Mouse (Mus musculus) c-Kit-positive CD71-positive TER-119-negative erythroid progenitor cells, embryonic 14.5 days (primary cell): ENCODE data around the gene Sept10.

Source experiments
- DNase-seq: peaks from one replicate; pipeline ENCODE4 v3.0.0-alpha.2; 2013; ENCODE audit warnings: low read depth

Sept10 gene

DNA sequence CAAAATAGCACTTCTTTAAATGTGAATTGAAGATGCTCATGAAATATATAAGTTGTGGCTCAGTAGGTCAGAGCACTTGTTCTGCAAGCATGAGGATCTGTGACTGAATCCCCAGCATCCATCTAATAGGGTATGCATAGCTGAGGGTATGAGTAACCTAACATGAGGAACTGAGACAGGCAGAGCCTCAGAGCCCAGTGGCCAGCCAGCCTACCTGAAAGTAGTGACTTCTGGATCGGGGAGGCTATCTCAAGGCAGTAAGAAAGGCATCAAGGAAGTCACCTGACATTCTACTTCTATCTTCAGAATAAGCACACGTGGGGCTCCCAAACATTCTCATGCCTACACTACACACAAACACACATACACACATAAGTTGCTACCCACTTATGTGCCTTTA is 3.5 kb upstream of the Sept10 start:
- DNase-seq, result no peak

DNA sequence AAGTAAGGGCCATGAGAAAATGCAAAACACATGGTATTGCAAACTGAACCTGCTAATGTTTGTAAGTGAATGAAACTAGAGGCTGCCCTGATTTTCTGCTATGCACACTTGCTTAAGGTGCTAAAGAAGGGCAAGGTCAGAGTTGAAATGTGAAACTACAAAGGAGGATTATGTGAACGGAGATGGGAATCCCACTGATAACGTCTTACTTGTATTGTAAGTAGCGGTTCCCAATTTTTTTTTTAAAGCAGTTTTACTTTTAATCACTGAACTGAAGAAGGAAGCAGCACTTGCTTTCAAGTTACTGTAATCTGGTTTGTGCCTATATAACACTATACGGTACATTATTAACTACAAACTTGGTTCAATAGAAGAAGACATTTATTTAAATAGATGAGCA is 2.2 kb upstream of the Sept10 start:
- DNase-seq, result no peak

DNA sequence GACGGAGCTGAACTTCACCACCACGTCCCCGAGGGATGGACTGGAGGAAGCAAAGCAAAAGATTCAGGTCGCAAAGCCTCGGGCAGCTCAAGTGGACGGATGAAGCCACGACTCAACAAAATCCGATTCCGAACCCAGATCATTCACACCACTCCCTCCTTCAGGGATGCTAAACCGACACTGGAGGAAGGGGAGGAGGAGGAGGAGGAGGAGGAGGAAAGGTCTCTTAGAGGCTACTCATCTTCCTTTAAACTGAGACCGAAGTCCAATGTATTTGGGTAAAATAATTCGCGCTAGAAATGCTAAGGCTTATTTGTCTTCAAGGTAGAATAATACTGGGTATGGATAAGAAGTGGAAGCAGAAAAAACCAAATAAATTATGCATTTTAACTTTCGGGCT is 1.7 kb upstream of the Sept10 start:
- DNase-seq, result no peak

DNA sequence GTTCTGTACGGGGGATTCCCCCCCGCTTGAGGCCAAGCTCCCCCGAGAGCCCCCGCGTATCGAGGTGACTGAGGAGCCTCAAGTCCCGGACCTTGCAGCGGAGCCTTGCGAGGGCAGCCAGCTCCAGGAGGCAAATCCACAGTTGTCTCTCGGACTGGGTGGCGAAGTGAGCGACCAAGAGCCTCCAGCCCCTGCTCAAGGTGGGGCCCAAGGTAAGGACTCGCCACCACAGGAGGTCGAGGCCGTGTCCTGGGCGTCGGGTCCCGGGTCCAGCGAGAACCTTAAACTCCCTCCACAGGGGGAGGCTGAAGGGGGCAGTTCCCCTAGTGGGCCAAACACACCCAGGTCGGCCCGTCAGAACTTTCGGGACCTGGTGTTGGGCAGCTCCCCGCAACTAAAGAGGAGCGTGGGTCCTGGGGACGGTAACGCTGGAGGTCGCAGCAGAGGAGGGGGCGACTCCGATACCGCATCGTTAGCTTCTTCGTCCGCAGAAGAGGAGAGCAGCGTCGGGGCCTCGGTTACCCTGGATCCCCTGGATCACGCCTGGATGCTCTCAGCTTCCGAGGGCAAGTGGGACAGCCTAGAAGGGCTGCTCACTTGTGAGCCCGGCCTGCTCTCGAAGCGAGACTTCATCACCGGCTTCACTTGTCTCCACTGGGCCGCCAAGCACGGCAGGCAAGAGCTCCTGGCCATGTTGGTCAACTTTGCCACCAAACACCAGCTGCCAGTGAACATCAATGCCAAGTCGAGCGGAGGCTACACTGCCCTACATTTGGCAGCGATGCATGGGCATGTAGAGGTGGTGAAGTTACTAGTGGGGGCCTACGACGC is 839 bp upstream of the Sept10 start:
- no peak for DNase-seq

DNA sequence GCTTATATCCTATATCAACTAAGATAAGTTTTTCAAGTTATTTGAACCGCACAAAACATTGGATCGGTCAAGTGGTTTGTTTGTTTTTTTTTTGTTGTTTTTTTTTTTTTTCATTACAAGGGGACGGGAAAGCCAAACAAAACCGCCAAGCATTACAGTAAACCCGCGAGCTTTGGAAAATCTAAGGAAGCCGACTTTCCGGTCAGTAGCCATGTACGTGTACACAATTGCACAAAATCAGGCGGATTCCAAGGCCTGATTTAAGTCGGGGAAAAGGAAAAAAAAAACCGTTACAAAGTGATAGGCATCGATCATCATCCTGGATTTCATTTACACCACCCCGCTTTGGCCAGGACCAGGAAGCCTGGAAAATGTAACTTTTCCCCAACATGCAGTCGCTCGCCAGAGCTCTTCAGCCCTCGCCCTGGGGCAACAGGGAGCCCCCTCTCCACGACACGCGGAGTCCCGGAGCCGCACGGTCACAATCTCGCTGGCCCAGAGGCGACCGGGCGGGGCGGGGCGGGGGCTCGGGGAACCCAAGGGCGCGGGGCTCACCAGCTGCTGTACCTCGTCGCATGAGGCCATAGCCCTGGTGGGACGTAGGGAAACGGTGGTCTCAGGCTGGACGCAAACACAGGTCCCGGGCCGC is 699 bp downstream of the Sept10 start:
- DNase-seq, result no peak

DNA sequence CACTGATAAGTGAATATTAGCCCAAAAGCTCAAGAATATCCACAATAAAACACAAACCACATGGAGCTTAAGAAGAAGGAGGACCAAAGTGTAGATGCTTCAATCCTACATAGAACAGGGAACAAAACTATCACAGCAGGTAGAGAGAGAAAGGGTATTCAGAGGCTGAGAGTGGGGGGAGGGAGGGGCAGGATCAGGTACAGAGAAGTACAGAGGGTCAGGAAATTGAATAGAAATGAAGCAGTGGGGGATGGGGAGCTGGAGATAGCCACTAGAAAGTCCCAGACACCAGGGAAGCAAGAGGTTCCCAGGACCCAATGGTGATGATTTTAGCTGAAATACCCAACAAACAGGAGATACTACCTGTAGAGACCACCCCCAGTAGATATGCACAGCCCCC is 21.6 kb downstream of the Sept10 start:
- DNase-seq, result no peak

DNA sequence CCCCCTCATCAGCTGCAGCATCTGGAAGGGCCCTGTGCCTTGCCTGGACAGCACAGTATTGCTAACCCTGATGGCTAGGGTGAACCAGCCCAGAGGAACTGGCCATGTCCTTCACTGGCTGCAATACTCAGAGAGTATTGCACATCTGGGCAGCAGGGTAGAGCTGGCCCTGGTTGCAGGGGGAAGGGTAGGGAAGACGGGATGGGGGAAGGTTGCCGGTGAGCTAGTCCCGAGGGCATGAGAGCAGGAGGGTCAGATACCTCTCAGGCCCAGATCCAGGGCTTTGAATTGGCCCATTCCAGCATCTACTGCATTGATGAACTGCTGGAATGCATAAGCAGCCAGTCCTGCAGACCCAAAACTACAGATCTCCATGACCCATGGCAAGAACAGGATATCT is 24.9 kb downstream of the Sept10 start:
- DNase-seq, result no peak

DNA sequence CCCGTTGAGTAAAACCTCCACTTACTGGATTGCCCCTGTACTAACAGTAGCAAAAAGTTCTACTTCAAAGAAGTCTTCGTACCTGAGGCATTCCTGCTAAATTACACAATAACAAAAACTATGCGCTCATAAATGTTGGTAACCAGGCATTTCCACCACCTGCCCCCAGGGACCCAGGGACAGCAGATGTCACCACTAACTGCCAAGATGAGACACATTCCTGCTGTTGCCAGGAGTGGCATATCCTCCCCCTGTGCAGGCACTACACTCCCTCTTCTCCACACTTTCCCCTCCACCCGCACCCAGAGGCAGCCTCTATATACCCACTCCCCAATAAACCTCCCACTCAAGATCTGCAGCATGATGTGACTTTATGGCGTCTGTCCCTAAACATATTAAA is 26.8 kb downstream of the Sept10 start:
- no peak for DNase-seq

DNA sequence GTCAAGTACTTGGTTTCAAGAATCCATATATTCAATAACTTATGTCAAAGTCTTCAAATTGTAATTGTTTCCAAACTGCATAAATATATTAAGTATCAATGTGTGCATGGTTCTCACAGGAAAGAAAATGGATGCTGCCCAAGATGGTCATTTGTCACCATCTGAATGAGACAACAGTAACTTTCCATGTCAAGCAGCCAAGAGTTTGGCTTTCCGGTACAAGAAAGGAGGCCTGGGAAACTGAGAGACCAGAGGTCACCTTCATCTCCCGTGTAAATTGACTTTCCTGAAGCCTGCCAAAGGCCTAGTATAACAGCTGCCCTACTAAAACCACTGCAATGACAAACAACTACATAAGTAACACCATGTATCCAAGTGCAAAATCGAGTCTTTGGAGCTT is 39.3 kb downstream of the Sept10 start:
- DNase-seq, result no peak

DNA sequence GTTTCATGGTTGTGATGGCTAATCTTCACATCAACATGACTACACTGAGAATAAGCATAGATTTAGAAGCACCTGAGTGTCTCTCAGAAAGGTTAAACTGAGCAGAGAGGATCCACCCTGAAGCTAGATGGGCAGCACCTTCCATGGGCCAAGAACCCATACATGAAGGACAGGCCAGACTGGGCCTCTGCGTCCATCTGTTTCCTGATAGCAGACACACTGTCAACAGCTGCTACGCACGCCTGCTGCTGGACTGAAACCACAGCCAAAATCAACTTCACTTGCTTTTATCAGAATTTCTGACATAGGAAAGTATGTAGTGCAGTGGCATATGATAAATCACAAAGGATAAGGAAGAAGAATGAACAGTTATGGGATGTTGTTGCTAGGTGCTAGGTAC is 42.0 kb downstream of the Sept10 start:
- DNase-seq, result no peak

DNA sequence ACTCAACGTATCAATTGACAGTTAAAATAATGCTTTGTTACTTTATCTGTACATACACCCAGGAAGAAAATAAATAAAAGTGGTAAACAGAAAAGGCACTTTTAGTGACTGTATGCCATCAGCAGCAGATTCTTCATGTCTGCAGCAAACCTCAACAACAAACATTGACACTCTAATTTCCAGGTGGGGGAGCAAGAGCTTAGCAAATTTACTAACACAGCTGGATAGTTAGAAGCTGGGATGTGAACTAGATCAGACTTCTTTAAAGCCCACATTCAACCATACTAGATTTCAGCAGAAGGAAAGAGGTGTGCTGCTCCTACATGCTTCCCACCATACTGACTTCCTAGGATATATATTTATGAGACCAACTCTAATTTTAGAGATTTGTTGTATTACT is 49.1 kb downstream of the Sept10 start:
- DNase-seq, result no peak

DNA sequence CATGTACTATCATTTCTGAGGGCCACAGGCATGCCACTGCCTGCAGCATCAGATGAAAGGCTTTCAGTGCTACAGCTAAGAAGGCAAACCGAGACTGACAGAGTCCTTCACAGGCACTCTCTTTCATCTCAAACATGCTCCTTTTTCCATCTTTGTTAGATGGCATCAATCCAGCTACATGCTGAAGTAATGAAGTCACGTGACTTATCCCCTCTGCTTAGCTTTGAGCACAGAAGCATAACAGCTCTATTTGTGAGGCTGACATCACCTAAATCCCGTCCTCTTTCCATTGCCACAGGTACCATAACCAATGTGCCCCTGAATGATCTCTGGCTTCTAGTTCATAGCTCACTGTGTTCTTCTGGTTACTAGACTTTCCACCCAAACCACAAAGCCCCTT is 50.6 kb downstream of the Sept10 start:
- DNase-seq, result no peak

DNA sequence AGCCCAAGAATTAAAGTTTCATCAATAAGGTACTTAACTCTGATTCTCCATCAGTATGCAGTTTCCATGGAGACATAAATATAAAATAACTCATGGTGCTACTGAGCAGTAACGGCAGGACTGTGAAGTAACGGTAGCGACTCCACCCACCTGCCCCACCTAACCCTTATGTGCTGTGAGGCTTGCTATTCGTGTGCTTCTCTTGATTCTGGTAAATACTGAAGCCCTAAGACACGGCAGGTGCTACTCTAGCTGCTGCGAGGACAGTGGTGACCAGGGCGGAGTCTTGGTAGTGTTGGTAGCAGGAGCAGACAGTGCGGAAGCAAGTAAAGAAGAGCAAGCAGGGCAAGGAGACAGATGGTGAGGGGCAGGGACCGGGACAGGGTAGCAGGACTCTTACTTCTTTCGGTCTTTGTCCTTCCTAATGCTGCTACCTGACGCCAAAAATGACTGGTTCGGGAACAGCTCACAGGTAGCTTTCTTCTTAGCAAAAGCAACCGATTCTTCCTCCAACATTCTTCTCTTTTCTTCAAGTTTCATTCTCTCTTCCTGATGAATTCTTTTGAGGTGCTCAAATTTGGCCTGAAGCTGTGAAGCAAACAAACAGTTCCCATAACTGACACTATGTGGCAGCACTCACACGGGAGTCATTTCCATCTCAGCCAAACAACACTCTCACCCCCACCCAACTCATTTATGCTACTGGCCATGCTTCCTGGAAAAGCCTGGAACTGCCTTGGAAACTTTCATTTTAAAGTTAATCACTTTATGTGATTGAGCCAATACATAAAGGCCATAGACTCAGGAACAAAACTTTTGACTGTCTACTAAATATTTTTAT is 55.3 kb downstream of the Sept10 start:
- DNase-seq, result peak; percentile 57

DNA sequence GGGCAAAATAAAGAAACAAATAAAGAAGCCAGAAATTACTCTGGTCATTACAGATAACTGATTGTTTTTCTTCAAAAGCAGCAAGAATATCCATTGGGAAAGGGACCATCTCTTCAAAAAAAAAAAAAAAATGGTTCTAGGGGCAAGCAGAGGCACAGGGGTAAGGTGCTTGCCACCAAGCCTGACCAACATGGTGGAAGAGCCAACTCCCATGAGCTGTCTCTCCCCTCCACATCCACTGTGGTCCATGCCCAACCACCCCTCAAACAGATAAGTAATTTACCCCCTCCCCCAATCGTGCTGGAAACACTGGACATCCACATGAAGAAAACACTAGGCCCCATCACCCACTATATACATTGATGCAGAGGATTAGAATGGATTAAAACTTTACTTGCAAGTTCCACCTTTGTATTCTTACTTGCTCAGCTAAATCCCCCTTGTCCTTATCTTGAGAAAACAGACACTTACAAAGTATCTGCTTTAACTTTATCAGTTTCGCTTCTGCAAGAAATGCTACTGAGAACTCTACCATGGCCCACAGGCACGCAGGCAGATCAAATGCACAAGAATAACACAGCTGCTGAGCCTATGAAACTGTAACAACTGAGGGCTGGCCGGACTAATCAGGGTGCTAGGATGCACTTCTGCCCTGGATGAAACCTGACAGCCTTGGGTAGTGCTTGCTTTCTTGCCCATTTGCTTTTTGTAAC is 59.3 kb downstream of the Sept10 start:
- peak; percentile 53 for DNase-seq

DNA sequence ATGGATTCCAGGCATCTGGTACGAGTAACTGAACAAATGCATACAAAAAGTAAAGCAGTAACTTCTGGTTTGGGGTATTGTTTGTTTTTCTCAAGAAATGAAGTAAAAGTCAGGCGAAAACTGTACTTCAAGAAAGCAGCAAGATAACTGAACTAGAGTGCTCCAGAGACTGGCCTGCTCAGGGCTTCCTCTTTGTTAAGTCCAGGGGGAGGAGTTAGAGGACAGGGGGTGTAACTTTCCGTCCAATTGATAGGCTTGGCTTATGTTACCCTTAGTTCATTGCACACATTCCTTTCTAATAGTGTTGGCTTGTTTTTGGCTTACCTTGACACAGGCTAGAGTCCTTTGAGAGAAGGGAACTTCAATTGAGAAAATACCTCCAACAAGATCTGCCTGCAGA is 63.0 kb downstream of the Sept10 start:
- DNase-seq, result no peak

DNA sequence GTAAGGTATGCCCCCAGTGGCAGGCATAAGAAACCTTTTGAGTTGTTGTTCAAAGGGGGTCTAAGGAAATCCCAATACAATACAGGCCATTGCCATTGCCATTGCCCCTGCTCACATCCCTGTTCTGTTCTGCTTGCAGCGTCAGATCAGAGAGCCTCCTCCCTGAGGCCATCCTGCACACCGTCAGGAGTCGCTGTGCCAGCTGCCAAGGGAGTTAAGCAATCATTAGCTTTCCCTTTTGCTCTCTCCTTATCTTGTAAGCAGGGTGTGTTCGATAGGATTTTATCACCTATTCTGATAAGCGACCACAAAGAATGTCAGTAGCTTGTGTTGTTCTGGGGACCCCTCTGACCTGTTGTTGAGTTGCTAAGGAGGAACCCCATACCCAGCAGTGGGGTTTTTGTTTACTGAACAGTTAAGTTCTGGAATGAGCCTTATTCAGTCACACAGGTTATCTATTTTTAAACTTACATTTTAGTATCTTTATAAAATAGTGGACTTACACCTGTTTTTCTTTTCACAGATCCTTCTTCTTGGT is 69.0 kb downstream of the Sept10 start:
- DNase-seq, result no peak

DNA sequence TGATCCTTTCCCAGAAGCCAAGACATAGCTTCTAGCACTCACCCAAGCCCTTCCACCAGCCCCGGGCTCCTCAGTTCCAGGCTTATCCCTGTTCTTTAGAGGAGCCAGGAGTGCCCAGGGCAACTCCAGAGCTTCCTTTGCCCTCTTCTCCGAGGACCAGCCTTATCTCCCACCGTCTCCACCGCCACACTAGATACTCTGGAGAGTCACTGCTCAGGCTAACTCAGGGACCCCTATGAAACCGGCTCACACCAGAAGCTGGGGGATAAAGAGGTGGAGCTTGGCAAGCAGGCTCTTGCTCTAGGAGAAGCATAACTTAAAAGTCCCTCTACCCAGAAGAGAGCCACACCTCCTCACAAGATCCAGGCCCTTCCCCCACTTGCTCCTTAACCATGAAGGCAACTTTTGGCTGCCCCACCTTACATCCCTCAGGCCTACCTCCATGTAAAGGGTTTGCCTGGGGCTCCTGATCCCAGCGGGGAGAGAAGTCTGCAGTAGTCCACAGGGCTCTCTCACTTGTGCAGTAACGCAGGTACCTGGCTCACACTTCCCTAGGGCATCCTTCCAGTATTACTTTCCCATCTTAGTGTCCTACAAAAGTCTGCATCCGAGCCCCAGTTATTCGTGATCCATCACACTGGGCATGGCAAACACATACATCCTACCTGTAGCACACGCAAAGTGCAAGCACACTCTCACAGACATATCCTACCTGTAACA is 70.5 kb downstream of the Sept10 start:
- no peak for DNase-seq

DNA sequence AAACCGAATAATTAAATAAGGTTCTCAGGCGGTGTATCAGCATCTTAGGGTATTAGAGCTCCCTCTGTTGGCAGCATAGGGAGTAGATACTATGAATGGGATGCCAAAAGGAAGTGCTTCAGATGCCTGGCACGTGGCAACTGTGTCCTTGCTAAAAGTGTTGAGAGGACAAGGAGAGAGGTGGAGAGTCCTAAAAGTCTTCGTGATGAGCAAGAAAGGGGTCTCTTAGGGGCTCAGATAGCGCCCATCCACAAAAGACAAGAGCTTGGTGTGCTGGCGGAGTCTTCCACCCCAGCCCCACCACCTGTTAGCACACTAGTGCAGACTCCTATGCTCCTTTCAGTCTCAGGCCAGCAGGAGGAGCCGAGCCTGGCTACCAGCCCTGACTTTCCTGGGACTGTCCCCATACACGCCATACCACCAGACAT is 71.7 kb downstream of the Sept10 start:
- no peak for DNase-seq

DNA sequence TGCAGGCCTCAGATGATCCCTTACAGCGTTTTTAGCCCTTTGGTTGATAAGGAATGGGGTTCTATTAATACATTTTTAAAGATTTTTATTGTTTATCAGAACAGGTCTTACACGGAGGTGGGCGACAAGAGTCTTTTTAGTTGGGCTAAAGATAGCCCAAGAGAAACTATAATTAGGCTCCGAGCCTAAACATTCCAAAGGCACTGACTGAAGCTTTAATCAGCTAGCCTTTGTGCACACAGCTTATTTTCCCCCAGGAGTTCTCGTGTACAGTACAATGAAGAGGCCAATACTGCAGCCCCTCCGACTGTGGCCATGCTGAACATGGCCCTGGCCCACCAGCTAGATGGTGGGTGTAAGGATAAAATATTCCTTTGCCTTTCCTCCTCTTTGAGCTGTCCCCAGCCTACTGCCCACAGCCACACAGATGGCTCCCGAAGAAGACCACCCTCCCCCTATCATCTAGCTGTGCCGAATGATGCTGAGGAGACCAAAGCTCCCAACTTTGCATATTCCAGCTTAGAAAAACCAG is 88.1 kb downstream of the Sept10 start:
- no peak for DNase-seq

DNA sequence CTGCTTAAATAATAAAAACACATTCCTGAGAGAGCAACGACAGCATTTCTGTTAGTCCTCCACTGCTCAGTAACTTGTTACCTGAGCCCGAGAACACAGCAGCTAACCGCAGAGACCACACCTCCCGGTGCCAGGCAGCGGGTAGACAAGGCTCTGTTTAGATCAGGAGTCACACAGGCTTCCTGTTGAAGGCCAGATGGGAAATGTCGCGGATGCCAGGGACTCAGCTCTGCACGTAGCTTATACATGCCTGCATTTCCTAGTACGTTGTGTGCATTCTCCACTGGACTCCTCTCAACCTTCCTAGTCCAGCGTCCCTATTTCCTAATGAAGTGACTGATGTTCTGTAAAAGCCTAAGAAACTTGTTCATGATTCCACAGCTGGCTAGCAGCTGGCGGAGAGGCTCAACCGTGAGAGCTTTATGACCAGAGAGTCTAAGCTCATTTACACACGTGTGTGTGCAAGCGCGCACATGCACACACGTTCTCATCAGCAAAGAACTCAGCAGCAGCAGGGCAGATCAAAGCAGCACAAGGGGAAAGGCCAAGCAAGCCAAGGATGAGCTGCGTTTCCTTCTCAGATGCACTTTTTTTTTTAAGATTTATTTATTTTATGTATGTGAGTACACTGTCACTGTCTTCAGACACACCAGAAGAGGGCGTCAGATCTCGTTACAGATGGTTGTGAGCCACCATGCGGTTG is 89.6 kb downstream of the Sept10 start:
- no peak for DNase-seq
